Mouse (Mus musculus): ENCODE measurements around the gene Itgav.

DNA sequence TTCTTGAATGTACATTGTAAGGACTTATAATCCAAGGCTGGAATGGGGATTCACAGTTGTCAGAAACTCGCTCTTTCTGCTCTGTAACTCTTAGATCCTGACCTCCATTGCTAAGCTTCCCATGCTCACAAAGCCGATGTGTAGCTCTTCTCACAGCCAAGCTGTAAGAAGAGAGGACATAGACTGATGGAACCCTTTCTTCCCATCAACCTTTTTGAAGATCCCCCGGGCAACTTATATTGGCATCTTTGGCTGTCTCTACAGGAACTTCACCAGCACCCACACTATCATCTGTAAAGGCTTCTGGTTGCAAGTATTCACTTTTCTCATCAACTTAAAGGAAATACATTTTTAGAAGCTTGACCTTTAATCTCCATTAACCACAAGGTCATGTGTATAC is 2.6 kb upstream of the Itgav start:
- TF ChIP-seq CTCF (IDR thresholded peaks at IDR 0.05; ENCODE audit: borderline replicate concordance, extremely low read depth, insufficient read depth, insufficient read length) (no peak), POLR2A (IDR thresholded peaks at IDR 0.05; ENCODE audit: borderline replicate concordance, extremely low read depth, insufficient read depth, insufficient read length, poor library complexity, severe bottlenecking) (no peak)

Data from brain, embryonic 14.5 days (tissue).